Mouse (Mus musculus): Measurements from ENCODE around the gene Gm4553.
A peak's percentile ranks its signal among the peaks of the same experiment; 100 is the strongest.
"Not testable (repeated sequence)": the region's sequence is repeated elsewhere in the genome, so short reads cannot be mapped to it uniquely, and the experiment has no call there.

Gene Gm4553

DNA sequence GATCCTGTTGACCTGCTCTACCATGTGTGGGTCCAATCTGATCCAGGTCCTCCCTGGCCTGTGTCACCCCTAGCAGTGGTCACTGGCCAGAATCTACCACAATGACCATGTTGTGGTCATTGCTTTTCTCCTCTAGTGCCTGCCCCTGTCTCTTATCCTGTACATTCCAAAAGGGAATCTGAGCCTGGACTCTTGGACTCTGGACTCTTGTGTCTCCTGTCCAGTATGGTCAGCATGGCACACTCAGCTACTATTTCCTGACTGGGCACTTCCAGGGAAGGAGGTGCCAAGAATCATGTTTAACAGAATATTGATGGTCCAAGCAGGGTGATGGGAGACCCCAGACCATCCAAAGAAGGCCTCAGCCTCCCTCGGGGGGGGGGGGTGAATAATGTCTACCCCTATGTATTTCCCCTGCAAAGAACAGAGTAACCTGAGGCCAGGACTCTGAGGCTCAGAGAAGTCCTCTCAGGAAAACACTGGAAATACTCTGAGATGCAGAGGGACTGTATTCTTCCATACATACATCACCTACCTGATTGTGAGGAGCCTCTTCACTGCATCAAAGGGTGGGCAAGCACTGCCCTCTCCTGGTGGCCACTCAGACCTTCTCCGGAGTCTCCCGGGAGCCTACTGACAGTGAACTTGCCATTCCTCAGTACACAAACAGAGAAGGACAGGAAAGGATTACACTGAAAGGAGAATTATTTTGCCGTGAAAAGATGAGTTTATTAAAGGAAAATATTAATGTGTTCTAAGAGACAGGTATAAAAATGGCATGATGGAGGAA is 31.1 kb downstream of the Gm4553 start:
- DNase-seq: peak; percentile 56 to 63

DNA sequence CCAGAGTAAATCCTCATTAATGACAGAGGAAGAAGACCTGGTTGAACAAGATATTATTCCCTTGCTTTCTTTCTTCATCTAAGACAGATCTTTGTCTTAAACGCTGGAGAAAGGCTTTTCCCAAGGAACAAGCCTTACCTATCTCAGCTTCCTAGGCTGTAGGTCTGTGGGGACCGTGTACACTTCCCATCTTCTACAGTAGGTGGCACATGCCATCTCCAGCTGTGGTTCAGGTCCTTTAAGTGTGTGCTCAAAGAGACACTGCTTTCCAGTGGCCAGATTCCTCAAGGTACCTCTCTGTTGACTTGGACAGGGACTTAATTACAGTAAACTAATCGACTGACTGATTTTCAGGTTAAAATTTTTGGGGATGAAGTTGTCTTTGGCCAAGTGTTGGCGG is 36.7 kb downstream of the Gm4553 start:
- DNase-seq: no peak

DNA sequence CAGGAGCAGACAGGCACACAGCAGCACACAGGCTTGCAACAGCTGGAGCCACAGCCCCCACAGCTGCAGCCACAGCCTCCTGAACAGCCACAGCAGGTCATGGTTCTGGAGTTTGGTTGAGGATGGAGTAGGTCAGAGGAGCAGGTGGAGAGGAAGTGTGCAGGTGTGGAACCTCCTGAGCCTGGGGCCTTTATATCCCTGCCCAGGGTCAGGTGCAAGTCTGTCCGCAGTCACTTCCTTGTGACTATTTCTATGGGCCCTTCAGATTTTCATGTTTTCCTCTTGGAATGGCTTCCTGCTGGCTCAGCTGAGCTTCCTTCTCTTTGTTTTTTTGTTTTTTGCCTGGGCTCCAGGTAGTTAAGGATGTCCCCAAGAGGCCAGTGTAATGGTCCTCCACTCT is 44.9 kb downstream of the Gm4553 start, which contains the start of gene Gm45618:
Gm45618 (minus strand) TSS at position 101 of the 400 bp plus-strand sequence.
- not testable (repeated sequence) for DNase-seq

DNA sequence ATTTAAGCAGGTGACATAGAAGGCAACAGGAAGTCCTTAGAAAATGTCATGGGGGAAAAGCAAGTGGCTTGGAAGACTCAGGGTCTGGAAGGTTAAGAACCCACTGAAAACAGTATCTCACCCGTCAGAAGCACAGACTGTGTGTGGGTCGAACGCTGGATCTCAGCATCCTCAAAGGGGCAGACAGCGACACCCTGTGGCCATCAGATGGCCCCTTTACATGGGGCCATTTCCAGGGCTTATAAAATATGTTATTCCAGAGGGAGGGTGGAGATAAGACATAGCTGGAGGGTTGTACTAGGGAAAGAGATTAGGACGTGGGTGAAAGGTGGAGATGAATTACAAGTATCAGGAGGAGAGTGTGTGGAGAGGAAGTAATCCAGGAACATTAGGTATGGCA is 45.9 kb downstream of the Gm4553 start:
- DNase-seq: peak in 1 of 2 experiments; percentile 12

Measured in kidney, postnatal 25 days (tissue).